Mouse (Mus musculus) adrenal gland, postnatal 10 days (tissue): ENCODE results near the gene Crtac1. TPM values are rescaled to one million over a fixed set of nuclear protein-coding genes. Genes with fewer than 3 reads are reported as not detected.

Experiments used
- DNase-seq: peaks from one replicate; pipeline ENCODE4 v3.0.0; 2021; ENCODE audit warnings: mixed read lengths
- total RNA-seq, 2 experiments: library from RNA; stranded (reverse); gene quantifications; 2 replicates each; pipeline ENCODE4 v1.2.3; 2021

Gene Crtac1
- total RNA-seq, 2 experiments from 2014 or later: 0.63 to 1.3 TPM

DNA sequence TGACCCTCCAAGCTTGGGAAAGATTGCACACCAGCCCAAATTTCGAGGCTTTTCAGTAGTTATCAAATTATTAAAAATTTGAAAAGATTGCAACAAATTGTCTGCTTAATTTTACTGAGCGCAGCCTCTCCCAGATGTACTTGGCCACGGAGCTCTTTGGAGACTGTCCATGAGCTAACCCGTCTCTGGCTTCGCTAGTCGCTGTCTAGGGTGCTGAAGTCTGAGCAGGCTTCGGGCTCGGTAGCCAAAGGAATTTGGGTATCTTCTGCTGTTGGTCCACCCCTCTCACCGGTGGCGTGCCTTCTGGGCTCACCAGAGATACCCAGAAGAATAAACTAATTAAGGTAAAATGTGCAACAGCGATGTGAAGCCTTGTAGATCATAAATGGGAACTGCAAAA, 105.7 kb downstream of the Crtac1 start:
- peak; percentile 87 for DNase-seq

DNA sequence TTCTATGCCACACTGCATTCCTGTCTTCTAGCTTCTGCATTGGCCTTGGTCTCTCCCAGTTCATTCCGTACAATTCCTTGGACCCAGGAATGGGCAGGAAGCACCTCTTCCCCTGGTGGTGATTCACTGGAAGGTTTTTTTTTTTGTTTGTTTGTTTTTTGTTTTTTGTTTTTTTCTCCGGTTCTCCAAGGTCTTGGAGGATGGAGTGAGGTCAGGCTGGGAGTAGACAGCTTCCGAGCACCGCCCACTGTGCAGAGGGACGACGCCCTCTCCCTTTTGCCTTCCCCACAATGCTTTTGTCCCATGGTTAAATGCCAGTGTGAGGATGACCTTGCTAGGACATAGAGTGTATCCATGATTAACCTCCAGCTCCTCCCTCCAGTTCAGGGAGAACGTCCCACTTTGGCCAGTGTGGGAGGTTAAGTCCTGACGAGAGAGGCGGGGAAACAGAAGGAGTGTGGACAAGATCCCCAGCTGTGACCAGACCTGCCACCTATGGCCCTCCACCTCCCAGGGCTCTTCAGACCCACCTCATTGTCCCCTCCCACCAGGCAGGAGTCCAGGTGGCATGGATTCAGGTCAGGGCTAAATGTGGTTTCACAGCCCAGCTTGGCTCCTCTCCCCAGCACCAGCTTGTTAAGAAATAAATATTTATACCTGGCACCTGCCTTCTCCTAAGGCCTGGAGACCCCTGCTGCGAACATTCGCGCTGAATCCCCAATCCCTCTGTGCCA, 109.1 kb downstream of the Crtac1 start:
- DNase-seq: no peak

DNA sequence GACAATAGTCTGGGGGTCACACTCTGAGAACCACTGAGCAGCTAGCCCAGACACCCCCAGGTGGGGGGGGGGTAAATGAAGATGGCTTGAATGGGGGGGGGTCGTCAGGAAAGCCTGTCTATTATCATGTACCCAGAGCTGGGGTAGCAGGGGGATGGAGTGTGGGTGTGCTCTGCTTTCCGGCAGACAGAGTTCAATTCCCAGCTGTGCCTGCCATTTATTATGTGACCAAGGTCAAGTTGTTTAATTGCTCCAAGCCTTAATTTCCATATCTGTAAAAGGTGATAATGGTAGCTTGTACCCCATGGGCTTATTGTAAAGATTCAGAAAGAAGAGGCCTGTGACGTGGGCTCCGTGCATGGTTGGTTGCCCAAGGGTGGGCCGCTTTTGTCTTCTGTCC, 109.6 kb downstream of the Crtac1 start:
- no peak for DNase-seq

DNA sequence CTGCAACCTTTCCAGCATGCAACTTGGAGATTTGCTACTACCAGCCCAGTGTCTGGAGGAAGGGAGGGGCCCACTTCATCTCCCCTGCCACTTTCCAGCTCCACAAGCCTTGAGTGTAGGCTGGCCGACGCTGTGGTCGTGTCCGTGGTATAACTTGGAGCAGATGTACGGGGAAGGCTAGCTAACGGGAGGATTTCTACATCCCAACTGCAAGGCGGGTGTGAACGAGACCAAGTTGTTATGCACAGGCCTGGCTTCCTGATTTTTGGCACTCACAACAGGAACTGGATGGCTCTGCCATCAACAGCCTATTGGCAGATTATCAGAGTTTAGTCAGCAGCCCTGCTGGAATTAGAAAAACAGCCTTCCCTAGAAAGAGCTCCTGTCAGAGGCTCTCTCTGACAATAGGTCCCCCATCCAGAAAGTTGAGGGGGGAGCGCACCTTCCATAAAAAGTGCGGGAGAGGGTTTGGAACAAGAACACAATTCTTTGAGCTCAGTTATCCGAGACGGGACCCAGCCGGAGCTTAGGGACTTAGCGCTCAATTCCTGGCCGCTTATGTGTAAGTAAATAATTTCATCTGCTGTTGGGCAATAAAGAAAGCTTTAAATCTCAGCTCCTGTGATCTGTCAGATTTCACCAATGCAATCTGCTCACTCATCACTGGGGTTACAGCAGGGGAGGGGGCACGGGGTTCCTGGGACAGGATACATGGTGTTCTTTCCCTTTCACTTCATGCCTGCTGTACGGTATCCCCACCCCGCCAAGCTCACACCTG, 113.7 kb downstream of the Crtac1 start:
- DNase-seq: no peak

DNA sequence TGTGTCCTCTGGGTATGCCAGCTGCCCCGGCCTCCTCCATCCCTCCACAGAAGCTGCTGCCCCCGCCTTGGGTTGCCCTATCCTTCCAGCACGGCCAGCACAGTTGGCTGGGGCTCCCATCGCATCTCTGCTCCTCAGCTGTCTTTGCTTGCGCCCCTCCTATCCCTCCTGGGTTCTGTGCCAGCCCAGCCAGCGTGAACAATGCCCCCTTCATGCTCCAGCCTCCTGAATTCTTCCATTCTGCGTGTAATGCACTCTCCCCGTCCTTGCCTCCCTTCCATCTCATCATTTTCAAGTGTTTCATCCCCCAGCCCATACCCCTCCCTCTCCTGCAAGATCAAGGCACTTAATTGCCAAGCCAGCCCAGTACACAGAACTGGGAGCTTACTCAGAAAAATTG, 114.6 kb downstream of the Crtac1 start:
- no peak for DNase-seq

DNA sequence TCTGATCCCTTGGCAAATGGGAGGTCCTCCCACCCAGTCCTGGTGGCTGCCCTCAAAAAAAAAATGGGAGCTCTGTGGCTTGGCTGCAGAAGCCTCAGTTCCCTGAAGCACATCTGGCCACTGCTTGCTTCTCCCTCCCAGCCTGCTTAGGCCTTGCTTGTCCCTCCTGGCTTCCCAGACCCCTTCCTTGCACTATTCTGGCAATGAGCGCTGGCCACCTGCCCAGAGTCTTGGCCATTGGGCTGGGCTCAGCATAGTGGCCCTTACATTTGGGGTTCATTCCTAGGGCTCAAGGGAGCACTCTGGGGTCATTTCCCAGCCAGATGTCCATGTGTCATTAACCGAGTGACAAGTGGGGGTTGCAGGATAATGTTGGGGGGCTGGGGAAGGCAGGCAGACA, 115.1 kb downstream of the Crtac1 start:
- DNase-seq: peak; percentile 54

DNA sequence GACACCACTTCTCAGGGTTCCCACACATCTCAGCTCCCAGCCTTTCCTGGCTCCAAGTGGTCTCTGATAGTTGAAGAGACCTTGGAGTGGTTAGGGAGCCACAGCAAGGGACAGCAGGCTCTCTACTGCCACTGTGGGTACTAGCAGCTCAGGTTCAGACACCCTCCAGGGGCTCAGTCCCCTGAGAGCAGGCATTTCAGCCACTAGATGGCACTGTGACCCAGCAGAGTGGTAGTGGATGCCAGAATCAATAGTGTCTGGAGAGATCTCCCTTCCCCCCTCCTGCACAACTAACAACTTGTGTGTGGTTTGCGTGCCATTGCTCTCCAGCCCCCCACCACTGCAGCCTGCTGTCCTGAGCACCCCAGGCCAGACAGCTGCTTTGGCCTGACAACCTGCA, 115.7 kb downstream of the Crtac1 start:
- peak; percentile 88 for DNase-seq

DNA sequence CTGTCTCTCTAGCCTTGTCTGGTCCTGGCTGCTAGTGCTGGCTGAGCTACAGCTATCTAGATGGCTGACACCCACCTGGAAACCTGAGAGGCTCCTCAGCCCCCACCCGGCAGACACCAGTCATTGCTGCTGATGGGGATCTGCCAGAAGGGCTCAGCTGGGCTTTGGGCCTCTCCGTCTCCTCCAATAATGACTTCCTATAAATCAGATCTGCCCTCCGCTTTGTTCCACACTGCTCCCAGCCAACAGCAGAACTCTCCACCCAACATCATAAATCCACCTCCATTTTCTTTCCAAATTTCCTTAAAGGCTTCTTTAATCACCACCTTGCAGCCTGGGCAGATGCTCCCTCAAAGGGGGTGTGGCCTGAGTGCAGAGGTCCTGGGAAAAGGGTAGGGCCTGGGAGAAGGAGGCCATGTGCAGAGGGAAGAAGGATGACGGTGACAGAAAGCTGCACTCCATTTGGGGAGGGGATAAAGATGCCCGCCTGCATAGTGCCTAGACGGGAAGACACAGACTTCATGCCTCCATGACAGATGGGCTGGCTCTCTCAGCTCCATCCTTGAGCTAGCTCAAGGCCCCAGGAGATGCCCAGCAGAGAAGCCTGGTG, 116.4 kb downstream of the Crtac1 start:
- no peak for DNase-seq

DNA sequence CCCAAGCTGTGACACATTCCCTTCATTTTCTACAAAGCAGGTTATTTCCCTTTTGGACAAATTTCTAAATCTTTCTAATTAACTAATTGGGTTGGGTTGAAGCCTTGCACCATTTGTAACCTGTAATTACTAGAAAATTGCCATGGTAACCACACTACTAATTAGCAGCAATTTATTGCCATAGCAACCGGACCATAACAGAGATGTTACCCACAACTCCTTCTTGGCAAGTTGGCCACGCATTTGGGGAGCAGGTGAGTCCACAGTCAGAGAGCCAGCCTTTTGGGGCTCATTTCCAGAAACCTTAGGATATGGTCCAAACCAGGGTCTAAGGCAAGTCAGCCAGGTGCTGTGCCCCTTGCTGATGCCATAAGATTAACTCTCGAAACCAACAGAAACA, 119.4 kb downstream of the Crtac1 start:
- no peak for DNase-seq

DNA sequence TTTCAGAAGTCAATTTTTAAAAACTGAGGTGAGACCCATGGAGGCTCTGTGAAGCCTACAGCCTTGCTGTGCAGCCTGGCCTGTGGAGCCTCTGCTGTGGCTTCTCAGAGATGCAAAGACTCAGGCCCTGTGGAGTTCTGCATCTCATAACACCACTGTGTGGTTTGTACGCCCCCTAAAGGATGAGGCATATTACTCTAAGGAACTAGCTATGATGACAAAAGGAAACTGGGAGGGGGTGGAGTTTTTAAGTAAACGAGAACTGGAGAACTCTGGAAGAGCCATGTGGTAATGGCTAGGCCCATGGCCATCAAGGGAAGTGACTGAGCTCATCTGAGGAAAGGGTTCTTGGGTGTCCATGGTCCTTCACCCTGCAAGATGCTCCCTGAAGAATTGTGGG, 120.3 kb downstream of the Crtac1 start:
- DNase-seq: no peak

DNA sequence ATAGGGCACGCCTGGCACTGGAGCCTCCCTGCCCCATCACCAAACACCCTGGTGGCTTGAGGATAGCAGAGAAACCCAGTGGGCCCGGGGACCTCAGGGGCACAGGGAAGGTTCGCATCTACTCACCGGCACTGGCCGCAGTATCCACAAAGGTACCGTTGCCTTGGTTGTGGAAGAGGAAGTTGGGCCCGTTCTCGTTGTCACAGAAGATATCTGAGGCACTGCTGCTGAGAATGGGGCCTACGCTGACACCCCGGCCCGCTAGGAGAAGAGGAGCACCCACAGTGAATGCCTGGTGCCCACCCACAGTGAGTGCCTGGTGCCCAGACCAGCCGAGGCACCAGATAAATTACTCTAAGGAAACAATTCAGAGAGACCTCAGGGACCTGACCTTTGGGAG, 122.7 kb downstream of the Crtac1 start:
- DNase-seq: no peak

DNA sequence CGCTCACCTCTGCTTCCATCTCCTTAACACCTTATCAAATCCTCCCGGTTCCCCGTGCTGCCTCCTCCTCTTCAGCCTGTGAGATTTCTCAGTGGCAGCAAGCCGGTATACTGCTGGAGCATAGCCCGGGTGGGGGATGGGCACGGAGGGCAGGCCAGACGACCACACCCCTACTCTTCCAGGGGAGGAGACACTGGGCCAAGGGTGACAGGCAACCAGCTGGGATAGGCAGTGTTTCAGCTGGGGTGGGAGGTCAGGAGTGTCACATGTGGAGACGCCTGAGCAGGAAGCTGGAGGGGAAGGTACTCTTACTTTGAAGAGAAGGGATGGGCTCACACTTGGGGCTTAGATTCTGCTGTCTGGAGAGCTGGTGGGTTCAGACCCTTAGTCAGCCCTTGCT, 124.6 kb downstream of the Crtac1 start:
- DNase-seq: no peak

DNA sequence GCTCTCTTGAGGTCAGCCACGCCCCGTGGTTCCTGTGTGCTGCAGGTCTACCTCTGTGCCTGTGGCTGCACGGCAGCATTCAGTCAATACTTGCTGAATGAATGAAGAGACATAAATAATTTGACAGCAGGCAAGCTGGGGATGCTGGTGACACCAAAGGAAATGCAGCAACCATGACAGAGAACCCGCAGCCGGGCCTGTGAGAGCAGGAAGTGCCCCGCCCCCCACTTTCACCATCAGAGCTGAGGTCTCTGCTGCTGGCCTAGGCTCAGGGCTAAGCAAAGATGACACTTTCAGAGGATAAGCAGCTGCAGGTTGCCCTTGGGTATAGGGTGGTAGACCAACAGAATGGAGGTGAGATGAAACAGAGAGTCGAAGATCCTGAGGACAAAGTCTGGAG, 125.4 kb downstream of the Crtac1 start:
- DNase-seq: no peak

DNA sequence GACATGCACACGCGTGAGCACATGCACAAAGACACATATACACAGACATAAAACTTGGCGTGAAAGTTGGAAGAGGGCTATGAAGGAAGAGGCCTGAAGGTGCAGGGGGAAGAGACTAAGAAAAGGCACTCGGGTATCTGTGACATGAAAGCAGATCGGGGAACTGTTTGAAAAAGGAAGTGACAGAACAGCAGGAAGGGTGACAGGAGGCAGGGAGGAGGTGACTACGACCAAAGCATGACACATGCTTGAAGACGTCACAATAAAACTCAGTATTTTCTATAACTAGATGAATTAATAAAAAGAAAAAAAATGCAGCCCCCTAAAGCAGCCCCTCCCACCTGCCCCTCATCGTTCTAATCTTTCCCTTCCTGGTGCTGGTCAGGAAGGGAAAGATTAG, 125.8 kb downstream of the Crtac1 start:
- DNase-seq: no peak

DNA sequence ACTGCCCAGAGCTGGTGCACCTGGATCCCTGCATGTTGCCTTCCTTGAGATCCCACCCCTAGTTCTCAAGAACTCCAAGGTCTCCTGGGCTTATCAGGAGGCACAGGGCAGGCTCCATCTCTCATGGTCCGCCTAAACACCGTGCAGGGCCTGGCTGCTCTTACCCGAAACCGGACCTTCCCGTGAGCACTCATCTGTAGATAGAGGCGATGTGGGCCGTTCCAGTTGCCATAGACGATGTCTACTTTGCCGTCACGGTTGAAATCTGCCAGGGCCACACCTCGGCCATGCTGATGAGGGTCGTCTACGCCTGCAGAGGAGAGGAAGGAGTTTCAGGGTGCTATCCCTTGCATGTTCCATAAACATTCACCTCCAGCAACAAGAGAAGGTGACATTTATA, 127.1 kb downstream of the Crtac1 start:
- no peak for DNase-seq

DNA sequence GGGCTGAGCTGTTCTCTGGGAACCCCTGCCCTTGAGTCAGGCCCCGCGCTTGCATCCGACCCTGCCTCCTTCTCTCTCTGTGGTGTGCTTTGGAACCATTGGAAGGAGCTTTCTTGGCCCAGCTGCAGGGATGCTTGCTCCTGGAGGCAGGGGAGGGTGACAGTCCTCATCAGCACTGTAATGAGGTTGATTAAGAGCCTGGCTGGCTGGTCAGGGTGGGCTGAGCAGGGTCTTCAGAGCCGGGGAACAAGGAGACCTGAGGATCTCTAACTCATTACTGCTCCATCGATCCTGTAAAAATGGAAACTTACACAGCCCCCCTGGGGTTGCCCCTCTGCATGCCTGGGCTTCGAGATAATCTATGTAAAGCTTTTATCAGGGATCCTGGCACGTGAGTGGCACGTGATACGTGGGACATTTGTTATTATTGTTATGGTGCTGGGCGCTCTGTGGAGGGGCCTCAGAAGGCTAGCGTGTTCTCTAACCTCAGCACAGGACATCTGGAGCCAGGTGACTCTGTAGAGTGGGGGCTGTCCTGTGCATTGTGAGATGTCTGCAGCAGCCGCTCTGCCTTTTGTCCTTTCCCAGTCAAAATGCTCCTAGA, 128.3 kb downstream of the Crtac1 start:
- no peak for DNase-seq

DNA sequence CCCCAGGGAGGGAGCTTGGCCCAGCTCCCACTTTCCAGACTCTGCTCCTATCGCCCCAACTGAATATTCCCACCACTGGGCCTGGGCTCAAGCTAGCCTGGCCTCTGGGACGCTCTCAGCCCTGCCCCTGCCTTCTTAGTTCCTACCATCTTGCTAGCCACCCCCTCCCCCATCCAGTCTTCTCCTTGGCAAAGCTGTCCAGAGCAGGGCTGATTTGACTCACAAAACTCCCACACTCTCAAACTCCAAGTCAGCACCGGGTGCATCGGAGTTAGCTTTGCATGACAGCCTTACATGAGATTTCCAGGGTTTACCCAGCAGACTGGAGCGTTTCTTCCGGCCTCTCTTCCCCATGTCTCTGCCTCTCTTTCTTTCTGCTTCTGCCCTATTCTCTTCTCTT, 138.4 kb downstream of the Crtac1 start:
- no peak for DNase-seq

DNA sequence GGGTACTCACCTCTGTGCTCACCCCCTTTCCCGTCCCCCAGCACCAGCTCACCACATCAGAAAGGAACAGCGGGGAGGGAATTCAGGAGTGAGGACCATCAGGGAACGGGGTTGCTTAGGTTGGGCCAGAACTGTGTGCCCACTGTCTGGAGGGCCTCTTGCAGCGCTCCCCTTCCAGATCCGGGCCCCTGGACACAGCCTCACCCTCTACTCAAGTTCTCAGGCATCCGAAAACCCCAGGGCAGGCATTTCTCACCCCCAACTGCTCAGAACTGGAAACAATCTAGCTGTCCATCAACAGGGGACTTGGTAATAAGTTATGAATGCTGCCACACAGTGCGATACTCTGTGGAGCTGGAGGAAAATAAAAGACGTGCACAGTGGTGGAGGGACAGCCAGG, 139.5 kb downstream of the Crtac1 start:
- DNase-seq: no peak

DNA sequence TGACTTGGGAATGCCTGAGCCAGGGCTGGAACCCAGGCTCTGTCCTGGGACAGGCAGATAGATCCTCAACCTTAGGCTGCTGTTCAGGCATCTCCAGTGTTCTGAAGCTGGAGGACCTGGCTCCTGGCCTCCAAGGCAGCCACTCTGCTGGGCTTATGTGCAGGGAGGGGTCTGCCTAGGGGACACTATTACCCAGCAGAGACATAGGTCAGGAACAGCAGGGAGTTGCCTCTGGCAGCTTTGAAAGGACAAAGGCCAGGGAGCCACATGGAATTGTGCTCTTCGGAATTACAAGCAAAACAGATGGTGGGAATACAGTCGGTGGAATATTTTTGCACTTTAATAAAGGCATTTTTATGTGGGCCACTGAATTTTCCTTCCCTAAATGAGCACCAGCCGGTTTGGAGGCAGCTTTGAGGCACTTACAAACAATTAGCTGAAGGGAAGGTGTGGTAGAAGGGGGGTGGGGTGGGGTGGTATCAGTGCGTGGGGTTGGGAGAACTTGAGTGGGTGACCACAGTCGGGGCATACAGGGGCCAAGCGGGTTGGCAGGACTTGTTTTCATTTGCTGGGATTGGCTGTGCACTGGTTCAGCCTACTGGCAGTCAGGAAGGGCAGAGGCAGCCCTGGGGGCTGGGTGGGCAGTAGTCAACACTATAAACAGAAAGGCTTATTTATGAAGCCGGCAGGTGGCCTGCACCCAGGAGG, 140.5 kb downstream of the Crtac1 start:
- no peak for DNase-seq

DNA sequence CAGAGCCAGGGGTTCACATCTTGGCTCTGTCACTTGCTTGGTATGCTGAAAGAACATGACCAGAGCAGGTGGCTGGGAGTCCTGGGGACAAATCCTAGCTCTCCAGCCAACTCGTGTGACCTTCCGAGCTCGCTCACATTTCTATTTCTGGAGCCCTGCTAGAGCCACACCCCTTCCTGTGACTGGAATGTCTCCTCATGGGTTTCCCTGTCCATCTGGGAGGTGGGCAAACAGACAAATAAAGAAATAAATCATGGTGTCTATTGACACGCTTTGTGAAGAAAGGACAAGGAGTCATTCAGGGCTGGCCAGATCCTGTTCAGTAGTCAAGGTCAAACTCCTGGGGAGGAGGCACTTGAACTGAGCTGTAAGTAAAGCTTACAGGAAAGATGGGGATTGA, 143.2 kb downstream of the Crtac1 start:
- DNase-seq: no peak

DNA sequence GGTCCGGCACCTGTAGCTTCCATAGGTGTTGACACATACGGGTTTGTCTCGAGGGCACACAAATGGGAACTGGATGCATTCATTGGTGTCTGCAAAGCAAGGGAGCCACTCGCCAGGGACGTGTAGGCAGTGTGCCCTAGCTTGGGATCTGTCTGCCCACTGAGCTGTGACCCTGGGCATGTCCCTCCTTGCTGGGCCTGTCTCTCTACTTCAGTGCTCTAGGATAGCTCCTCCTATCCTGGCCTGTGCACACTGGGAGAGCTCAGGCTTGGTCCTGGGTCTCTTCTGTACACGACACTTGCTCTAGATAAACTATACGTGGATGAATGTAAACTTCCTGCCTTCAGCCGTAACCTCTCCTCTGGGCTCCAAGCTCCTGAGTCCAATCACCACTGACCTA, 147.4 kb downstream of the Crtac1 start:
- no peak for DNase-seq

DNA sequence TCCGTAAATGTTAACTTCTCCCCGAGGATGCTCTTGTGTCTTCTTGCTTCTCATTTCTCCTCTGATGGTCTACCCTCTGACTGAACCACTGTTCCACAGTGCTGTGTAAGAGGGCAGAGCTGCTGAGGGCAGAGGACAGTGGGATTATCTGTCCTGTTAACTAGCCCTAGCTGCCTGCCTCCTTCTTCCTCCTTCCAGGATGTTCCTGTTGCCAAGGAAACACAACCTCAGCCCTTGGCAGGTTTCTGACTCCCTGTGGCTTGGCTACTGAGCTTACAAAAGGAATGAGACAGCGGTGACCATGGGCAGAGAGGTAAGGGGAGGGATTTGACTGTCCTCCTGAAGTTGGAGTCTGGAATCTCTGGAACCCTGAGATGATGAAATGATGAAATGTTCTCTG, 152.0 kb downstream of the Crtac1 start:
- no peak for DNase-seq

DNA sequence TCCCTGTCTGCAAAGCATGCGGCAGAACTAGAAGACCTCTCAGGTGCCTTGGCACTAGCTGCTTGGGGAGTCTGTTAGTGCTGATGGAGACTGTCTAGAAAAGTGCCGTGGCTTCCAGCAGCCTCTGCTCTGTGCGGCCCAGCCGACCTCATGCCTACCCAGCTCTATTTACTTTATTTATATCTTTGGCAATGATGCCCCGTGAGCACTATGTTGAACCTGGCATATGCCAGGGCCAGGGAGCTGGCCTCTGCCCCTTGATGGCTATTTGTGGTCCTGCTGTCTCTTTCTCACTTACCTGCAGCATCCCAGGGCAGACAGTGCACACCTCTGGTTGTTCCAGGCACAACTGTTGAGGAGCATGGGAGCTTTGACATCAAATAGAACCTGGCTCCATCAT, 153.1 kb downstream of the Crtac1 start:
- no peak for DNase-seq
